Mouse (Mus musculus) kidney, postnatal 36 days (tissue): ENCODE results near the gene Cacnb2.
"Not testable (repeated sequence)": the region's sequence is repeated elsewhere in the genome, so short reads cannot be mapped to it uniquely, and the experiment has no call there.

Experiments used
- DNase-seq, 2 experiments: peaks; one replicate each; pipeline ENCODE4 v3.0.0; 2021 to 2022; ENCODE audit warnings: mixed read lengths in 2 of 2

The Cacnb2 gene

DNA sequence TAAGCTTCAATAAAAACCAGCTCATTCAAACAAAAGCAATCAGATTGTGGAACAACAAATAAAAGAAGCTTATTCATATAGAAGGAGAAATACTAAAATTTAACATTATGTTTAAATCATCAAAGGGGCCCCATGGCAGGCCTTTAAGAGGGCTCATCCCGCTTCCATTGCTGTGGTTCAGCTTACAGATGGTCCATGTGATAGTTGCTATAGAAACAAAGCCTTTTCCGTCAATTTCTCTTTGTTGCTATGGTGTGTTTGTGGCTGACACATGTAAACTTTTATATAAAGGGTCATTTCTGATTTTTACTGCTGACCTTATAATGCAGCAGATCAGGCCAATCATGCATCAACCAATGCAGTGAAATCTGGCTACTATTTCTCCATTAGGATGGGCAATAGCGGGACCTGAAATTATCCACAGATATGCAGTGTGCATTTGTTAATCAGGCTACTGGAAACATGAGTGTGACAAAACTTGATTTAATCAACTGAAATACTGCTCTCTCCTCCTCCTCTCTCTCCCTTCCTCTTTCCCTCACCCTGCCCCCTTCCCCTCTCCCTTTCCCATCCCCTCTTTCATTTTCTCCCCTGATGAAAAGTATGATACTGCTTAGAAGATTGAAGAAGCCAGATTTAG, 54.4 kb downstream of the Cacnb2 start:
- no peak for DNase-seq

DNA sequence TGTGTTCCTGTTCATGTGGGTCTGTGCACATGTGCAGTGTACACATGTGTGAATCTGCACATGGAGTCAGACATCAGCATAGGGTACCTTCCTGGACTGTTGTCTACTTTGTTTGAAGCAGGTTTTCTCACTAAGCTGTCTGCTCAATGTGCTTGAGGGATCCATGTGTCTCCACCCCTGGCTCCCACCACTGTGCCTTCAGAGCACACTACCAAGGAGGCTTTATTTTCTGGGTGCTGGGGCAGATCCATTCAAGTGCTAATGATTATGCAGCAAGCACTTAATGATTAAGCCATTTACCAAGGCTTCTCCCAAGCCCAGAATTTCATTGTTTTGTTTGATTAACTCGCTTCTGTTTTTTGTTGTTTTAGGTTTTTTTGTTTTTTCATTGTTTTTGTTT, 62.3 kb downstream of the Cacnb2 start:
- no peak for DNase-seq

DNA sequence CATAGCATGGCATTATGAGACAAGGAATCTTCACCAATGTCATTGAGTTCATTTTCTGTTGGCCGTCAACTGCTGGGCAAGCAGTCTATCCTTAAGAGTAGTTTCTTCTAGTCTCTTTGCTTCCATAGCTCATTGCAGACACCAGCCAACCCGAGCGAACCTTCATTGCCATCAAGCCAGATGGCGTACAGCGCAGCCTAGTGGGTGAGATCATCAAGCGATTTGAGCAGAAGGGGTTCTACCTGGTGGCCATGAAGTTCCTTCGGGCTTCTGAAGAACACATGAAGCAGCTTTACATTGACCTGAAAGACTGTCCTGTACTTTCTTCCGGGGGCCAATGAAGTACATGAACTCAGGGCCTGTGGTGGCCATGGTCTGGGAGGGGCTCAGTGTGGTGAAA, 69.2 kb downstream of the Cacnb2 start:
- DNase-seq, result no peak

DNA sequence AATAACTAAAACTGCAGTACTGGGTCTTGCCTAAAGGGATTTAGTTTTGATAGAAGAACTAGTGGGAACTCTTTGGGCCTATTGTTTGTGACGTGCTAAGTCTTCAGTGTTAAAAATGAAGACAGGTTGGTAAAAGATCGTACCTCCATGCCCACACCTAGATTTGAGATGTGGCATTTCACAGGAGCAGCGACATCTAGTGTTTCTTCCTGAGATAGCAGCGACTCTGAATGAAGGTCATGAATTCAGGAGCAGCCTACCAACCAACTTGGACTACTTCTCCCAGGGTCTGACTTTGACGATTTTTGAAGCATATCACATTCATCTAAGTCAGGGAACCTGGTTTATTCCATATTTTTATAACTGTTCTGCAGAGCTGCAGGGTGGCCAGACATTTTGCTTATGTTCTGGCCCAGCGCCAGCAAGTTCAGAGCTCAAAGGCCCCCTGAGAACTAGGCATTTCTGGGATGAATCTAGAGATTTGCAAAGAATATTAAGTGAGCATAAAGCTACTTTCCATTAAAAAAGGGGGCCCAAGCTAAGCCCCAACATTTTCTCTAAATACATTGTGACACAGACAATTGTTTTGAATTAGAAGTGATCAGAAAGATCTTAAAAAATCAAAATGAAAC, 74.1 kb downstream of the Cacnb2 start:
- DNase-seq, result peak; percentile 20 to 73

DNA sequence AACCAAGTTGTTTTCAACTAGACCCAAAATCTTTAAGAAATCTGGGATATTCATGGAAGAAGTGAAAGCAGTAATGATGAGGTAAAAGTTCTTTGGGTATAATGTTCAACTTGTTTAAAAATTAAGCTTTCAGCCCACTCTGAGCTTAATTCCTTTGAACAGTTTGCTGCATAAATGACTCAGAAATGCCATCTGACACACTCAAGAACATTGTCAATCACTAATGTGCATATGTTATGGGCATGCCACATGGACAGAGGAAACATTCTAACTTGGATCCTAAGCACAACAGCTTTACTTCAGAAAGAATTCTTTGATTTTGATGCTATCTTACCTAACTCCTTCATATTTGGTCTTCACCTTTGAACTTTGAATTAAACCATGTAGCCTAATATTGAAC, 81.3 kb downstream of the Cacnb2 start:
- no peak for DNase-seq

DNA sequence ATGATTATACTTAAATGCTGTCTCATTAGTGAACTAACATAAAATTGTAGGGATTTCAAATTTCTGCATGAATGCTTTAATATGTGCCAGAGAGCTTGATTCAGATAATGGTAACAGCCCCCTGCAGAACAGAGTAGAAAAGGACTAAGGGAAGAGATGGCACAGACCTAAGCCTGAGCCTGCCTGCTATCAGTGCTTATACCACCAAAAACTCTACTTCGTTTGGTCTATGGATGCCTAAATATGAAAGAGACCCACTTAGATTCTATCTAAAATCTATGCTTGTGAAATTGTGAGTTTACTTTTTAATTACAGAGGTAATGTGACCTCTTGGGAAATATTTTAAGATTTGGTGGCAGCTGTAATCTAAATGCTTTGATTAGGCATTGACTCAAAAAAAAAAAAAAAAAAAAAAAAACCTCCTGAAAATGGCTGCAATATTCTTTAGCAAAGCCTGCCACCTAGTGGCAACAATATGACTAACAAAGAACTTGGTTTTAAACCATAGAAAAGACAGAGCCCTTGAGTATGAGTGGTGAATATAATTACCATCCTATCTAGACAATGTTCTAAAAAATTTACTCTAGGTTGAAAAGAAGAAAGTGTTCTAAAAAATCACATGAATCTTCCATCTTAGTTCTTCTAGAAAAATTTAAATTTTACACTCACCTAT, 100.2 kb downstream of the Cacnb2 start:
- DNase-seq, result peak; percentile 47 to 62

DNA sequence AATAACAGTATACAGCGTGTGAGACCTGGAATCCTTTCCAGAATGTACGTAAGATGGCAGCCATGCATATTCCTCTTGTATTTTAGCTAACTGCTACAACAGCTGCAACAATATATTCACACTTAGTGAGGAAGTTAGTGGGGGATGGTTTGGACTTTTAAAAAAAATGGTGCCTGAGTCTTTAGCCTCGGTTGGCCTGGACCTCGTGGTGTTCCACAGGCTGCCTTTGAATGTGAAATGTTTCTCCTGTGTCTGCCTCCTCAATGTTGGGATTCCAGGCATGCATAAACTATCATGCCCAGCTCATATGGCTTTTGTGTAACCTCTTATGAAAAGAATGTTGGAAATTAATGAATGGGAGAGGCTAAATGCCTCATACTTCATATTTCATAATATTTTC, 100.8 kb downstream of the Cacnb2 start:
- no peak for DNase-seq

DNA sequence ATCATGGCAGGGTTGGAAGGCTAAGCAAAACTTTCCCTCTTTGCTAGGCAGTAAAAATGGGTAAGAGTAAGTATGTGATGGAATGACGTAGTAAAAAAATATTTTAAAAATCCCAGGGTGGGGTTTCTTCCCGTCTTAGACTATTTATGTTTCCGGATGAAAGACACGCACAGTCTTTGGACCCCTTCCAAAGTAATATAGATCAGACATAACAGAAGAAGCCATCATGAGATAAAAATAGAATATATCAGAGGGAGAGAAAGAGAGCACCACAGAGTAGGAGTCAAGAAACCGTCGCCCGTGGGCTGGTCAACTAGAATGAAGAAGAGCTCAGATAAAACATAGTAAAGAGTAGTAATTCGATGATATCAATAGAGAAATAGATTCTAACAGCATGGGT, 107.4 kb downstream of the Cacnb2 start:
- DNase-seq, result no peak

DNA sequence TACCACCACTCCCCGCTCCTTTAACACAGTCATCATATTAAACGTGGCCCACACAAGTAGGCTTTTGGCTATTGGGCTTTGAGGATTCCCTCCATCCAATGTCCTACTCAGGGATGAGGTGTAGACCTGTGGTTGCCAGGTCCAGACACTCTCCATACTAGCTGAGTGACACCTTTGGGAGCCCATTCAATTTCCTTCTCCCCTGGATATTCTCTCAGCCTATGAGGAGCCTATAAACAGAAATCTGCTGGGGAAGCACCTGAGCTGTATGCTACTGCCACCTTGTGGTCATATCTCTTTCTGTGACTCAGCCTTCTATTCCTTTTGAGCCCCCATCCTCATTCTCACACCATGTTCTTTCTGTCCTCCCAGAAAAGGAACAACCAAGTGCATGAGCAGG, 108.9 kb downstream of the Cacnb2 start:
- DNase-seq, result peak in 1 of 2 experiments; percentile 15

DNA sequence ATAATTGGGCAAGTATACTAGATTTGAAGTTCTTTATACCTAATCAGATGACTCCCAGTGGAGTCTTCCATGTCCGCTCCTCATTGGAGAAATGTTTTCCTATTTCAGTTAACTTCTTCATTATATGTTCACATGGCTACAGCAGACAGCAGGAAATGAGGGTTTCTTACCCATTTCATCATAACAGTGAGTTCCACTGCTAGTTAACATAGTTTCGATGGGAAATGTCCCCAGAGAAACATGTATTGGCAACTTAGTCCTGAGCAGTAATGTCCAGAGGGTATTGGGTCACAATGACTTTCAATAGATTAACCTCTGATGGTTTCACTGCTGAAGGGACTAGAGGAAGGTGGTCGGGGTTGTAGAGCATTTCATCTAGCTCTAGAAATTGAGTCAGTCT, 110.2 kb downstream of the Cacnb2 start:
- DNase-seq, result no peak

DNA sequence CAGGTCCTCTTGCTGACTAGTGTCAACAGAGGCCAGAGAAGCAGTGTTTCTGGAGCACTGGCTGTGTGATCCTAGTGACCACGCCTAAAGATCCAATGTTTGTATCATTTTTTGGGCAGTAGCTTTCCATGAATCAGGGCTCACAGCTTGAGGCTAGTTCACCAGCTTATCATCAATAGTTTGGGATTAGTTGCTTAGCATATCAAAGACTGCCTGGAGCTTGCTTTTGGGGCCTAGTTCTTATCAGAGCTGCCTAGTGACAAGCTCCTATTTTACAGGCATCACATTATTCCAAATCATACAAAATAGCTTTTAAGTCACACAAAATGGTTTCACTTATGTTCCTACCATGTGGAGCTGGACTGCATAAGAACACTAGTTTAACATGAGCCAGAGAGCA, 113.8 kb downstream of the Cacnb2 start:
- no peak for DNase-seq

DNA sequence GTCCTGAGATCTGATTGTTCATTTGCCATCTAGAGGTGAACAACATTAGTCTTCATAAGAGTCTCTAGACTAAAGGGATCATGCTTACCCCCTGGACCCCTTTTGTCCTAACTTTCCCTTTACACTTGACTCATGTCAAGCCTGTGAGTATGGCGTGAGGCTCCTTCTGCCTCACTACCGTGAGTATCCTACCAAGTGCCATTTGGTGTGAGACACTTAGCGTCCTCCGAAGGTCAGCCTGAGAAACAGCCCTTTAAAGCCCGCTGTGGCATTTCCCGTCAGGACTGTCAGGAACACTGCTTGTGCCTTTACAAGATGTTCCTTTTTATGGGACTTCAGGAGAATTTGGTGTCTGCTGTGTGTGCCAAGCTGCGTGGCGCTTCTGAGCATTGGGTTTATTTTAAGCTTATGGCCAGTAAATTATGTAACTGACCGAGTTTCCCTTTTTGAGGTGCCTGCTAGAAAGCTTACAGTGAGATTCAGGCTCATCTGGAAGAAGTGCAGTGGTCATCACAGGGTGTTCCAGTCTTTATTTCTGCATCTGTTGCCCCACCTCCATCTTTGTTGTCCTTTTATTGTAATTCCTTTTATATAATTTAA, 116.3 kb downstream of the Cacnb2 start:
- DNase-seq, result no peak

DNA sequence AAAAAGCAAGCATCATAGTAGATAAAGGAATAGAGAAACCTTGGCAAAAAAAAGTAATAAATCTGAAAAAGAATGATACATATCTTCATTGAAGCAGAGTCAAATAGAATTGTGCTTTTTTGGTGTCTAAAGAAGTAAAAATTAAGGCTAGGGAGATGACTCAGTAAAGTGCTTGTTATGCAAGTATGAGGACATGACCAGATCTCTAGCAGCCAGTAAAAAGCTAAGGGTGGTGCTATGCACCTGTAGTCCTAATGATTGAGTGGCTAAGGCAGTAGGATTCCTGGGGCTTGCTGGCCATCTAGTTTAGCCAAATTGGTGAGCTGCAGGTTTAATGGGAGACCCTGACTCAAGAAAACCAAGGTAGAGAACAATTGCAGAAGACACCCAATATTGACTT, 122.5 kb downstream of the Cacnb2 start:
- no peak for DNase-seq

DNA sequence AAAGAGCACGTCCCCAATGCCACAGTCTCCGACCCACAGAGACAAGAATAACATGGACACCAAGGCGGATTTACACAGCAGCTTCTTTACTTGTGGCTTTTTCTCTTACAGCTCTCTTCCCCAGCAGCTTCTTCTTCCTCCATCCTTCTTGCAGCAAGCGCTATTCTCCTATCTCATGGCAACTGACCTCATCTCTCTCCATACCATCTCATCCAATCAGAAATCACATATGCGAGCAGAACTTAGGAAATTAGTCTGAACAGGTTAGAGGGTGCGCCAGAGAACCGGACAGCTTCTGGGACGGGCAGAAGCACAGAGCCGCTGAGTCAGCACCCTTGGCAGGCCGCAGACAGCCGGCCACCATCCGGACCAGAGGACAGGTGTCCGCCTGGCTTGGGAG, 123.7 kb downstream of the Cacnb2 start:
- DNase-seq, result not testable (repeated sequence)

DNA sequence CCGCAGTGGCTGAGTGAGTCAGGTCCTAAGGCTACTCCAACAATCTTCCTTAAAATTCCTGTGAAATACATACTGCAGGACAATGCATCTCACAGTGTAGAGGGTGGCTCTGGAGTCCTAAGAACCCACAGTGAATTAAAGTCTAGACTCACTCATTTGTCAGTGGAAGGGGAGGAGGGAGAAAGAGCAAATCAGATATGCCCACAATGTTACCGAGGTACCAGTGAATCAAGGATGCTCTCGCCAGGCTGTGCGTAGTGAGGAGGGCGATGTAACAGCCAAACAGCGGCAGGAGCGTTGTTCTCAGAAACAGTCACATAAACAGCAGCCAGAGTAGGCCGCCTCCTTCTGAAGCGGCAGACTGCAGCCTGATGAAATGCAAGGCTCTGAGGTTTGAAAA, 136.0 kb downstream of the Cacnb2 start:
- no peak for DNase-seq

DNA sequence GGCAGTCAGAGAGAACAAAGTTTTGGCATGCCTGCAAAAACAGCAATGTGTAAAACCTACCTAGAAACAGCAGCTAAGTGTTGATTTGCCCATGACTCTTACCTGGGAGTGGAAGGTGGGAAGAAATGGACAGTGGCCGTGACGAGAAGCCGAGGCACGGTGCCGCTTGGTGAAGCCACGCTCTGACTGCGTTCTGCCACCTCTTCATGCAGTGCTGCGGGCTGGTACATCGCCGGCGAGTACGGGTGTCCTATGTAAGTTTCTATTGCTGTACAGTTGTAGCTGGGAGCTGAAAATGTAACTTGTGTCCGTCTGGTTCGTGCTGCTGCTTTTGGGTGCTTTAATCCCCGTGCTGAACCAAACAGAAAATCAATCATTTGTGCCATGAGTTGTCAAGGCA, 136.6 kb downstream of the Cacnb2 start:
- no peak for DNase-seq

DNA sequence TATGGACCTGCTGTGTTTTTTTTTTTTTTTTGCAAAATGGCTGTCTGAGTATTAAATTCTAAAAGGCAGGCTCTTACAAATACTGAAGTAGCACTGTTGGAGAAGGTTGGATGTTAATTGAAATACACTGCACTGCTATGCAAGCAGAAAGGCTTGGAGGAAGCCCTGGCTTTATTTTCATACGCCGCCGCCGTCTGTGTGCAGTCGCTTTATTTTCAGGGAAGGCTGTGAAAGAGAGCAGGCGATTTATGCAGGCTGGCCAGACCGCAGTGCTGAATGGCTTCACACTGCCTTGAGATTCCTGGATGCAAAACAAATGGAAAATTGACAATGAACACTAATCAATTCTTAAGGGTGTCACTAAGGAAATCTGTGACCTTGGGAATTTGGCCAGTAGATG, 137.5 kb downstream of the Cacnb2 start:
- DNase-seq, result no peak

DNA sequence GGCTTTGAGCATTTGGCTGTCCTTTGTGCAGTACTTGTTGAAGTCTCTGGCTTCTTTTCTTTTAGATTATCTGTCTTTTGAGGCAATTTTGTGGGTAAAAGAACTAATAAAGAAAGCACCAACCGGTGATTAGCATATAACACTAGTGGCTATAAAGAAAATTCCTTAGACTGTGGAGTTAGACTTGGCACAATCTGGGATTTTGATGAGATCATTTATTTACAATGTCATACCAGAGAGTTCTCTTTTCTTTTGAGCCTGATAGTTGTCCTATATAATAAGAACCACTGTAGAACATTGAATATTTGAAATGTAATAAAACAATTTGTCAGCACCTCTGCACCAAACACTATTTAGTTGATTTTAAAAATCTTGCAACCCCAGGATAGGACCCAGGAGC, 141.9 kb downstream of the Cacnb2 start:
- no peak for DNase-seq

DNA sequence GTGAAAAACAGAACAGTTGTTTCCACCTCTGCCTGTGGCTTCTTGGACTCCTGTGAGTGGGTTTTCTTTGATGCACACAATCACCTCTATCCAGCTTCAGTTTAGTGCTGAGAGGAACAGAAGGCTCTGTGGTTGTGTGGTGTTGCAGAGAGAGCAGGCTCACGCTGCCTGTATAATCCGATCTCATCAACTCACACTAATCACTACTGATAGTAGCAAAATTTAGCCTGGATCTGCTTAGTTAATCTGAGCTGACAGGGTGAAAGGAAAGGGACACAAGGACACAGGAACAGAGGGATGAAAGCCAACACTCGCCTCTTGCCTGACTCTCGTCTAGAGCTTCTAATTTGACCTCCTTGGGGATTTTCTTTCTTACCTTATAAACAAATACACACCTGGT, 160.0 kb downstream of the Cacnb2 start:
- DNase-seq, result no peak

DNA sequence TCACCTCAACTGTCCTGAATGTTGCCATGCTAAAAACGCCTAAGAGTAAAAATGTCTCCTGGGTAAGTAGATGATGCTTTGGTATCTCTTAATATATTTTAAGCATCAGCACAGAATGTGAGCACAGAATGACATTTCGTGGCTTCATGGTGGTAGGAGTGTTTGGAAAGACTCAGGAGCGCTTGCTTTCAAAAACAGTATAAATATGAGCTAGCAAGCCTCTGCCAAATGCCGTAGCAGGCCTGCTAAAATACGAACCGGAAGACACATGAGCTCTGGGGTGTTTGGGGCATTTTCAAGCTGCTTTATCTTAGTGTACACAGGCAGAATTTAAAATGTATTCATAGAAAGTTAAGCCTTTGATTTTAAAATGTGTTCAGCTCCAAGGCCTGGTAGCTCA, 161.0 kb downstream of the Cacnb2 start:
- no peak for DNase-seq

DNA sequence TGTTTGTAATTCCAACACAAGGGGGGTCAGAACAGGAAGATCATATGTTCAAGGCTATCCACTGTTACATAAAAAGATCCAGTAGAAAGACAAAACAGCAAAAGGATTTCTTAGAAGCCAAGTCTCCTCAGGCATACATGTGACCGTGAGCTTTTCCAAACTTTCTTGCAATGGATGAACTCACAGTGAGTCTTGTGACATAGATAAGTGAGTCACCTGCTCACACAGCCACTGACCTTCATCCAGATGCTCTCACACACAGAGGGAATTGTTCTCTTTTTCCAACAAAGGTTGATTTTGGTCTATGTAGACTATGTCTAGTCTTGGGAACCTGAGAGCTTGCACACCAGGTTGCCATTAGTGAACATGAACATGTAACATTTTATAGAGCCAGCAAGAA, 166.6 kb downstream of the Cacnb2 start:
- no peak for DNase-seq

DNA sequence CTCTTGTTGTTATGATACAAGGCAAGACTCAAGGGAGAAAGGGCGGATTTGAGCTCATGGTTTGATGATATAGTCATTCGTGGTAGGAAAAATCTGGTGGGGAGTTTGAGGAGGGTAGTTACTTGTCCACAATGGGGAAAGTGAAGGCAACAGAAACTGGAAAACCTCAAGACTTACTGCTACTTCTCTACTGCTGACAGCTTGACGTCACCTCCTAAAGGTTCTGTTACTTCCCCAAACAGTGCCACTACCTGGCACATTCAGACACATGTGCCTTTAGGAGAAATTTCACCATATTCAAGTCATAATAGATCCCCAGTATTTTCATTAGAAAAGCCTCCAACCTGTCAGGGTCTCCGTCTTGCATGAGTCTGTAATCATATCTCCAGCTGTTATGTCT, 167.7 kb downstream of the Cacnb2 start:
- DNase-seq, result no peak

DNA sequence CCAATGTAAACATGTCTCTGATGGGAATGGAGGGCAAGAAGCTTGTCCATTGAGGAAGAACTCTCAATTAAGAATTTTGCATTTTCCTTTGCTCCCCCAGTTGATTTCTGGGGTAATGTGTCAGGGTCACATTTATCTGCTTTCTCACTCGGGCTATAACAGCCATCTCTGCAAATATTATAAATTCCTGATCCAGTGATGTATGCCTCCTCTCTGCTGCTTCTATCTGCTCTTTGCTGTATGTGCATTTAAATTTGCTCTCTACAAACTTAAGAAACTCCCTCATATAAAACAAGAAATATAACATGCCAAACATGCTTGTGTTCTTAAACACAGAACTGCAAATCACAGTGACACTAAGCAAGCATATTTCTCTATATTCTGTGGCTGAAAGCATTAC, 171.5 kb downstream of the Cacnb2 start:
- no peak for DNase-seq

DNA sequence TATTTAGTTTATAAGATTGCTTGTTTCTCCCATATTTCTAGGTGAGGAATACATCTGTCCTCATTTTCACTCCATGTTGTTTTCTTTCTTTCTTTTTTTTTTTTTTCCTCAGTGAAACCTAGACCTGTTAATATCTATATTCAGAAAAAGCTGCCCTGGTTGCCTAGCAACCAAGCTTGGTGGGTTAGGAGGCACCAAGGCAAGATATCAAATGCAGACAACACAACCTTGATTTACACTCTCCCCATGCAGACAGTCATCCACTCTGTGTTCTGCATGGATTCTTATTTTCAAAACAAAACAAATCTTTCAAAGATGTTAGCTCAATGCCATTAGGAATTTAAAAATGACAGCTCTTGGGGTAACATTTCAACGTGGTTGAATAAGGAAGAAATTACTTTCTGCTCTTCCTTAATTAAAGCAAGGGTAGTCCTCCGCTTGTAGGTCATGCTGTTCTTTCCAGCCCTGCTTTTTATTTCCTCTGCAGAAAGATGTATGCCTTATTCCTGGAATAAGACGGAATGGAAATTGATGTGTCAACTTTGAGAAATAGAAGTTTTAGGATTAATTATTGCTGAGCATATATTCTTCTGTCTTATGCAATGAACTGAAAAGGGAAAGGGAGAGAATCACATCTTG, 172.1 kb downstream of the Cacnb2 start:
- no peak for DNase-seq
